Mouse (Mus musculus): Measurements from ENCODE around the gene Olfr149.
"Not testable (repeated sequence)": the region's sequence is repeated elsewhere in the genome, so short reads cannot be mapped to it uniquely, and the experiment has no call there.

Gene Olfr149

DNA sequence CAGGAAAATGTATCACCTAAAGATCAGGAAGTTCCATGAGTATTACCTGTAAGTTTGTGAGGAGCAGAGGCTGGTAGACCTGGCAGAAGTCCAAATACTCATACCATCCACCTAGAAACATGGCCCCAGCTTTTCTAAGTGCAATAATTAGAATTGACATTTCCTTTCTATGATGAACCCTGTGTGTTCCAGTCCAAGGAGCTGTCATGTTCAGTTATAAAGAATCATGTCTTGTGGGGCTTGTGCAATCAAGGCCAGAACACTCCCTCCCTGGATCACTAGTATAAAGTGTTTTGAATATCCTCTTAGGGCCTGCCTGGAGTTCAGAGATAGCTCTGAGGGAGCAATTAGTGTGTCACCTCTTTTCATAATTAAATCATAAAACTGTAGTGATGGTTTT, at the start of gene Olfr149:
Olfr149 (minus strand) TSS at position 101 of the 400 bp plus-strand sequence.
- in situ Hi-C loops (cut with MboI, MseI): no loop called here

DNA sequence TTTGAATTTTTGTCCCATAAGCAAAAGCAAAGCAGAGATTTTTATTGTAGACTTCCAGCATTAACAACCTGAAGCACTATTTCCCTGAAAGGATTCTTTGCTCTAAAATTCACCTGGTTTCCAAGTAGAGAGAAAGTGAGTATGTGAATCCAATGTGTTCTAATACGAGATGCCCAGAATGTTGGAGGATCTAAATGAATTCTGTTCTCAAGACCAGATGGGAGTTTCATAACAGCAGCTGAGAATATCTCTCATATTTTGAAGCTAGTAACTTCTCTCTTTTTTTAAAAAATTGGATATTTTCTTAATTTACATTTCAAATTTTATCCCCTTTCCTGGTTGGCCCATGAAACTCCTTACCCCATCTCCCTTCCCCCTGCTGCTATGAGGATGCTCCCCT, 39.5 kb upstream of the Olfr149 start:
- in situ Hi-C loops (cut with MboI, MseI): no loop called here

DNA sequence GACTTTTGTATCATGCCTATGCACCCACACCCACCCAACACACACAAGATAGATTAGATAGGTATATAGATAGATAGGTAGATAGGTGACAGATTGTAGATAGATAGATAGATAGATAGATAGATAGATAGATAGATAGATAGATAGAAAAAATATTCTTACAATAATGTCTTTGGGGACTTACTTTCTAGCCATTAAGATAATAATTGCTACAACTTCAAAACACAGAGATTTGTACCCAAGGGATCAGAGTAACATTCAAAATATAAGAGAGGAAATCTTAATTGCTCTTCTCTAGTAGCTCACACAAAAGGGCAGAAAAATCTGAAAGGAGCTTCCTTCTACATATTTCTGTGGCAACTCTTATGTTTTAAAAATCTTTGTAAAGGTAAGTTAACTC, 39.0 kb upstream of the Olfr149 start, which contains the start of gene Olfr967:
Olfr967 (plus strand) TSS at position 301 of the 400 bp plus-strand sequence.
- in situ Hi-C loops (cut with MboI, MseI): no loop called here

DNA sequence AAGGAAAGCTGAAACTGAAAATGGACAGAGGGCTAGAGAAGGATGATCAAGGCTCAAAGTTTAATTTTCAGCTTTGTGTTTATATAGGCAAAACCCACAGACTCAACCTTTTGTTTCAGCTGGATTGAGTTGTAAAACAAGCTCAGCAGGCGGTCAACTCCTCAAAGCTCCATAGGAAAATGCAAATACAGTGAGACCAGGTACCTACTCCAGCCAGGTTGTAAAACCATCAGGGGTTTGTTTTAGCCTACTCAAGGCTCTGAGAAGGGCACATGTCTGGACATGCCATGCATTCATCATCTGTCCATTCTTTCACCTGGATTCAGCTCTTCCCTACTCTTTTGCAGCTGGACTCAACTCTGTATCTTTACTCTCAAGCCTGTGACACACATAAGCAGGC, 33.8 kb upstream of the Olfr149 start:
- in situ Hi-C loops (cut with MboI, MseI): no loop called here

DNA sequence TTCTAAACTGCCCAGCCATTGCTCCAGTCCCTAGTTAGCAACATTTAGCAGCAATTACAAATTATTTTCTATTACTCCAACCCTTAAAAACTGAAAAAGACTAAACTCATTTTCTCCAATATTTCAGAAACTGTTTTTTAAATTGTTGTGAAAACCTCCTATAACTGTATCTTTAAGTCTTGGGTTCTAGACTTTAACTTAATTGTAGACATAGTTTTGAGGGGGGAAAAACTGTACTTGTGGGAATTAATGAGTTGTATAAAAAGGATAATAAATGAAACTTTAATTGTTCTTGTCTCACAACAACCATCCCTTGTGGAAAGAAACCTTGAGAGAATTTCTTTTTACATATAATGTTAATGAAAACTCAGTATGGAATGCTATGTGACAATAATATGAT, 23.8 kb upstream of the Olfr149 start, which contains the start of gene Olfr150:
Olfr150 (plus strand) TSS at position 301 of the 400 bp plus-strand sequence.
- in situ Hi-C loops (cut with MboI, MseI): no loop called here

DNA sequence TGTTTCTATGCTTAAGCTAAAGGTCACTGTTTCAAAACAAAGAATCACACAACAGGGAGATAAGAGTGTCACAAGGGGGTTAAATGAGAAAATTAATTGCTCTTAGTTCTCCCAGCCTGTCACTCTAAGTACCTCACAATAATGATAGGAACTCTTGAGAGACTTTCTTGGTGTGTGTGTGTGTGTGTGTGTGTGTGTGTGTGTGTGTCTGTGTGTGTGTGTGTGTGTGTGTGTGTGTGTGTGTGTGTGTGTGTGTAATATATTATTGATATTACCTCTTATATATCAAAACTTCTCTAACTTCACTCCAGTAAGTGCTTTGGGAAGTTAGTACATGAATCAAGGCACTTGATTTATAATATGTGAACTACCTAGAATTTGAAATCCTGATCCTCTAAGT, 4.1 kb upstream of the Olfr149 start, which contains the start of gene Olfr965:
Olfr965 (plus strand) TSS at position 301 of the 400 bp plus-strand sequence.
- in situ Hi-C loops (cut with MboI, MseI): no loop called here

DNA sequence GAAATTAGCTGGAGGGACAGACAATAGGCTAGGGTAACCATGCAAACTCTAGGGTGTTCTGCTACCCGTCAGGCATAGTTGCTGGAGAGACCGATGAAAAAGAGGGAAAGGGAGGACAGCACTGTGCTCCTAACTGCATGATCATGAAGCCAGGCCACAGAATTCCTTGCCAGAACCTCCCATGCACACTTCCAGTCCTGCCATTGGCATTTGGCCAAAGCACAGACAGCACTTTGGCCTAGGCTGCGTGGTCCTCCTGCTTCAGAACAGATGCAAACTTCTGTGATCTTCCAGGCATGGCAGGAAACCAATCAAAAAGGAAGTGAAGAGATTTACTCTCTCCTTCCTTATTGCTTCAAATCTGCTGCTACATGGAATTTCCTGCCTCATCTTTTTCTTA, 2.0 kb upstream of the Olfr149 start:
- in situ Hi-C loops (cut with MboI, MseI): no loop called here

DNA sequence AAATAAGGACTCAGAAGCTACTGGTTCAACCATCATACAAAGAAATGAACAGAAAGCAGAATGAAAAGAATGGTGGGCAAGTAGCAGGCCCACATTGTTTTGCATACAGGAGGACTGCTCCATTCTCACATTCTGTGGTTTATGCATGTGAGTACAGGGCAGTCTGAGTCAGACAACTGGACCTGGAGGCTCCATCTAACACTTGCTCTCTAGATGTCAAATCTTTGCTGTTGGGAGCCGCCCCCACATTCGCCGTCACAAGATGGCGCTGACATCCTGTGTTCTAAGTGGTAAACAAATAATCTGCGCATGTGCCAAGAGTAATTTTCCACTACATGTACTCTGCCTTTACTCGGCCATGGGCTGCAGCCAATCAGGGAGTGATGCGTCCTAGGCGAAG, 5.8 kb downstream of the Olfr149 start:
- in situ Hi-C loops (cut with MboI, MseI): not testable (repeated sequence)

DNA sequence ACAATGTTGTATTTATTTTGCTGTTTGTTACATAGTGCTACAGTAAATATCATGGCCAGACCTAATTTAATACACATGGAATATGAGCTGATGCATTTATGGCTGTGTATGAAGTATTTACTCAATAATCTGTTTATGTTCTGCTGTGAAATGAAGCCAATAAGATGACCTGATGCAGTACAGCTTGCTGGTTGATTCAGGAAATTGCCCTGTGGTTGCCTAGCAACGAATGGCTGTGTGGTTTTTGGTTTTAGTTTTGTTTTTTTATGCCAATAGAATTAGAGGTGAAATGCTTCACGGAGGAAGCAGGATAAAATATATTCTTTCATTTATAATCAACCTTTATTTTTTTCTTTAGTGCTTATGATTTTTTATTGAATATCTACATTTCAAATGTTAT, 27.6 kb downstream of the Olfr149 start:
- in situ Hi-C loops (cut with MboI, MseI): no loop called here

DNA sequence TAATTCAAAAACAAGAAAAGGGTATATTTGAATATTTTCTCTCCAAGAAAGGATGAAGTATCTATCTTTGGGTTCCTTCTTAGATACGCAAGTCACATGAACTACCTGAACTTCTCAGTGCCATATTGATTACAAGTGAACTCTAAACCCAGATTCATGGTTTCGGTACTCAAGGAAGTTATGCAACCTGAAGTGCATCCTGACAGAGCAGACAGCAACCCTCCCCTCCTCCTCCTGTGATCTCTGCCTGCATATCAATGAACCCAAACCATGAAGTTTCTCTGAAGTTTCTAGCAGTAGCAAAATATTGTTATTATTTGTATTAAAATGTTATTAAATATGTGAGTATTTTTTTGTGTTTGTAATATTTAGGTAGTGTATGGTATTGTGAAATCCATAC, 28.4 kb downstream of the Olfr149 start:
- in situ Hi-C loops (cut with MboI, MseI): no loop called here

DNA sequence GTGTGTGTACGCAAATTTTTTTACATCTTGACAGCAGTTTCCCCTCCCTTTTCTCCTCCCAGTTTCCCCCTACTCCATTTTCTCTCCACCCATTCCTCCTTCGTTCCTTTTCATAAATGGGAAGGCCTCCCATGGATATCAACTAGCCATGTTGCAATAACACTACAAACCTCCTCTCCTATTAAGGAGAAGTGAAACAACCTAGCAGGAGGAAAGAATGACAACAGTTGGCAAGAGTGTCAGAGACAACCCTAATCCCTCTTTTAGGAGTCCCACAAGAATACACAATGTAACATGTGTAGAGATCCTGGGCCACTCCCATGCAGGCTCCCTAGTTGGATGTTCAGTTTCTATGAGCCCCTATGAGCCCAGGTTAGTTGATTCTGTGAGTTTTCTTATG, 32.1 kb downstream of the Olfr149 start:
- in situ Hi-C loops (cut with MboI, MseI): no loop called here

DNA sequence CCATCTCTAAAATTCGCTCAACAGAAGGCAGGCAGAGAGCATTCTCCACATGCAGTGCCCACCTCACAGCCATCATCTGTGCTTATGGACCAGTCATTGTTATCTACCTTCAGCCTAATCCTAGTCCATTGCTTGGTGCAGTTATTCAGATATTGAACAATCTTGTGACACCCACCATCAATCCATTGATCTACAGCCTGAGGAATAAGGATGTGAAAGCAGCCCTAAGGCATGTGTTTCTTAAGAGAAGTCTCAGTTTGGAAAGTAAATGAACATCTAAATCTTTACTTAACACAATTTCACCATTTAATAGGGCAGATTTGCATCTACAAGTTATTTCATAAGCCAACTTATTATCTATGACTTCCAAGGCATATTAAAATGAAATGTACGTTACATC, 37.2 kb downstream of the Olfr149 start:
- in situ Hi-C loops (cut with MboI, MseI): no loop called here

DNA sequence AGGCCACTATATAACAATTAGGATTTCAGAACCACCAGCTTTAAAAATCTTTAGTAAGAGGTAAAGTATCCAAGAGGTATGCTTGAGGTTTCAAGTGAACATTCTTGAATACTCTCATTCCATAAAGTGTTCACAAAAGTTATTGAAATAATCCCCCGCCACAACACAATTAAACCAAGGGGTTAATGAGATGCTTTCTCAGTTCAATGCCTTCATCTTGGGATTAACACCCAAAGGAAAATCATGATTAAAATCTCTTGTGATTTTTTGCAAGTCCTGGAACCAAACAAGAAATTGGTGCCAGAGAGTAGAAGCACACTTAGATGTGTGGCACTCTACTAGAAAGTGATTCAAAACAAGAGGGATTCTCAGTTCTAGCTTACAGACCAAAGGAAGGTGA, 40.0 kb downstream of the Olfr149 start, which contains the start of gene Olfr963:
Olfr963 (plus strand) TSS at position 301 of the 400 bp plus-strand sequence.
- in situ Hi-C loops (cut with MboI, MseI): no loop called here

DNA sequence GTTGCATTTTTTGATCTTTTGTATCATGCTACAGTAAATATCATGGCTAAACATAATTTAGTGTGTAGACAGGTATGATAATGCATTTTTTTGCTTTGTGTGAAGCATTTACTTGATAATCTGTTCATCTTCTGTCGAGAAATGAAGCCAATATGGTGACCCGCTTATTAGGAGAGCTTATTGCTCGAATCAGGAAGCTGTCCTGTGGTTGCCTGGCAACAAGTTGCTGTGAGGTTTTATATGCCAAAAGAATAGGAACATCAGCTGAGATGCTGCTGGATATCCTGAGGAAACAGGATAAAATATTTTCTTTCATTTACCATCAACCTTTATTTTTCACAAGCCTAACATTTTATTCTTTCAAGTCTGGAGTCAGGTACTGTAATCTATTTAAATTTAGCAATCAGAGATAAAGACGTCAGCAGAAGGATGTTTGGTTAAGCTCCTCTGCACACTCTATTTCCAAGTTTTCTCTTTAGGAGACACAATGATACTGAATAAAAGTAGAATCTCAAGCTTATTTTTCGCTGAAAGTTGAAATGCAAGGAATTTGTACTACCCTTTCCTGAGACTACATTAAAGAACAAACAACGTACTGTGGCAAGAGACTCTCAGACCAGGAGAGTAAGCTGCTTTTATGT, 52.0 kb downstream of the Olfr149 start:
- in situ Hi-C loops (cut with MboI, MseI): no loop called here
